Comparison of ENCODE assay signal across 39 mouse cellular contexts in genomic region chr13:96478991-96479390, GRCm38 (mm10). TPM values are rescaled to one million over a fixed set of nuclear protein-coding genes. Genes with fewer than 3 reads are reported as not detected.
"Had no signal": no experiment of that assay in that cellular context is flagged by ENCODE, and none has a peak within 500 bp of the region (broad histone marks: within the 10 kb centered on the region; RNA-seq: fewer than 3 reads in every experiment).

No protein-coding gene starts in this region.

- H3K27me3 ChIP-seq: embryonic facial prominence, embryonic 12.5 days; embryonic facial prominence, embryonic 13.5 days; embryonic facial prominence, embryonic 15.5 days; forebrain, embryonic 12.5 days; forebrain, embryonic 13.5 days; forebrain, embryonic 15.5 days had no signal

- H3K4me2 ChIP-seq: embryonic facial prominence, embryonic 12.5 days; embryonic facial prominence, embryonic 13.5 days; embryonic facial prominence, embryonic 15.5 days; forebrain, embryonic 12.5 days; forebrain, embryonic 13.5 days; forebrain, embryonic 15.5 days had no signal

- H3K36me3 ChIP-seq: forebrain, embryonic 12.5 days; forebrain, embryonic 15.5 days had no signal

- H3K4me3 ChIP-seq: embryonic facial prominence, embryonic 10.5 days; embryonic facial prominence, embryonic 12.5 days; embryonic facial prominence, embryonic 13.5 days; embryonic facial prominence, embryonic 15.5 days; erythroblast, embryonic 14.5 days; forebrain, embryonic 10.5 days; forebrain, embryonic 12.5 days; forebrain, embryonic 13.5 days; forebrain, embryonic 15.5 days; gastrocnemius, adult 2 months; heart, adult 2 months; heart, embryonic 10.5 days had no signal

- H3K9me3 ChIP-seq: embryonic facial prominence, embryonic 10.5 days; embryonic facial prominence, embryonic 12.5 days; embryonic facial prominence, embryonic 13.5 days; embryonic facial prominence, embryonic 15.5 days; forebrain, embryonic 10.5 days; forebrain, embryonic 12.5 days; forebrain, embryonic 13.5 days; forebrain, embryonic 15.5 days; heart, embryonic 10.5 days had no signal

- H3K4me1 ChIP-seq: embryonic facial prominence, embryonic 10.5 days; embryonic facial prominence, embryonic 12.5 days; embryonic facial prominence, embryonic 13.5 days; embryonic facial prominence, embryonic 15.5 days; forebrain, embryonic 10.5 days; forebrain, embryonic 12.5 days; forebrain, embryonic 13.5 days; forebrain, embryonic 15.5 days; heart, embryonic 10.5 days had no signal

- ATAC-seq: forebrain, embryonic 13.5 days; forebrain, embryonic 14.5 days; forebrain, embryonic 15.5 days; forebrain, embryonic 16.5 days; forebrain, postnatal 0 days had no signal

- H3K27ac ChIP-seq: embryonic facial prominence, embryonic 10.5 days; embryonic facial prominence, embryonic 12.5 days; embryonic facial prominence, embryonic 13.5 days; embryonic facial prominence, embryonic 15.5 days; forebrain, embryonic 10.5 days; forebrain, embryonic 12.5 days; forebrain, embryonic 13.5 days; forebrain, embryonic 15.5 days; gastrocnemius, adult 2 months; heart, adult 2 months; heart, embryonic 10.5 days had no signal

- H3K9ac ChIP-seq: embryonic facial prominence, embryonic 12.5 days; embryonic facial prominence, embryonic 13.5 days; embryonic facial prominence, embryonic 15.5 days; forebrain, embryonic 12.5 days; forebrain, embryonic 13.5 days; forebrain, embryonic 15.5 days; forebrain, postnatal 0 days had no signal

- DNase-seq: cerebellum, adult 9-11 months; cerebellum, postnatal 10 days; cerebellum, postnatal 14 days; cerebellum, postnatal 25 days; cerebellum, postnatal 36 days; embryo, embryonic 11 days; forebrain, postnatal 0 days; gastrocnemius, adult 2 months; gastrocnemius, postnatal 10 days; gastrocnemius, postnatal 14 days; gastrocnemius, postnatal 25 days; gastrocnemius, postnatal 36 days; heart, adult 11 months; heart, adult 18-20 months; heart, adult 2 months had no signal

RNA-seq across cellular contexts. Expression of gene Ankdd1b, which starts 8.0 kb away (rescaled TPM):
- total RNA-seq: common myeloid progenitor, adult 5-6 weeks; forebrain, postnatal 0 days; gastrocnemius, postnatal 25 days; granulocyte monocyte progenitor cell, adult 5-6 weeks had no signal
- polyA plus RNA-seq: embryonic facial prominence, embryonic 11.5 days; forebrain, embryonic 10.5 days; forebrain, embryonic 11.5 days; forebrain, embryonic 12.5 days; forebrain, embryonic 13.5 days; forebrain, embryonic 14.5 days; forebrain, embryonic 15.5 days; forebrain, embryonic 16.5 days; forebrain, postnatal 0 days had no signal

RNA-seq across cellular contexts. Expression of gene Gm17622, which starts 11.5 kb away (rescaled TPM):
- total RNA-seq: common myeloid progenitor, adult 5-6 weeks; forebrain, postnatal 0 days; gastrocnemius, adult 18-20 months; gastrocnemius, adult 2 months; gastrocnemius, adult 8-10 months; gastrocnemius, postnatal 10 days; gastrocnemius, postnatal 14 days; gastrocnemius, postnatal 25 days; gastrocnemius, postnatal 36 days; gastrocnemius, postnatal 4 days; granulocyte monocyte progenitor cell, adult 5-6 weeks; heart, adult 18-20 months; heart, adult 2 months; heart, adult 8-10 months had no signal
- polyA plus RNA-seq: cortical plate, adult 2 months; embryonic facial prominence, embryonic 10.5 days; embryonic facial prominence, embryonic 11.5 days; embryonic facial prominence, embryonic 12.5 days; embryonic facial prominence, embryonic 13.5 days; embryonic facial prominence, embryonic 14.5 days; embryonic facial prominence, embryonic 15.5 days; erythroblast, embryonic 14.5 days; forebrain, embryonic 10.5 days; forebrain, embryonic 11.5 days; forebrain, embryonic 12.5 days; forebrain, embryonic 13.5 days; forebrain, embryonic 14.5 days; forebrain, embryonic 15.5 days; forebrain, embryonic 16.5 days; forebrain, postnatal 0 days; frontal cortex, adult 2 months; gonadal fat pad, adult 2 months; heart, adult 2 months; heart, embryonic 10.5 days had no signal
